Mouse (Mus musculus) limb, embryonic 10.5 days (tissue): Measurements from ENCODE around the gene Litaf. TPM values are rescaled to one million over a fixed set of nuclear protein-coding genes. Genes with fewer than 3 reads are reported as not detected.
"Not testable (repeated sequence)": the region's sequence is repeated elsewhere in the genome, so short reads cannot be mapped to it uniquely, and the experiment has no call there.

Experiments used
- DNase-seq: peaks from one replicate; pipeline ENCODE4 v3.0.0-alpha.2; 2017; ENCODE audit warnings: low spot score
- H3K27ac ChIP-seq: fragments of 300-500 bp; sonication (generic); 2 replicates; pipeline ENCODE4 v1.5.1; 2016; ENCODE audit warnings: mild to moderate bottlenecking
- H3K27me3 ChIP-seq: fragments of 300-500 bp; sonication (generic); 2 replicates; pipeline ENCODE4 v1.6.1; 2016; ENCODE audit warnings: low read depth, mild to moderate bottlenecking; ENCODE audit not compliant: poor library complexity, severe bottlenecking
- H3K36me3 ChIP-seq: fragments of 300-500 bp; sonication (generic); 2 replicates; pipeline ENCODE4 v1.6.1; 2016; ENCODE audit warnings: mild to moderate bottlenecking, moderate library complexity
- H3K4me1 ChIP-seq: fragments of 300-500 bp; sonication (generic); 2 replicates; pipeline ENCODE4 v1.6.1; 2016
- H3K4me3 ChIP-seq: fragments of 300-500 bp; sonication (generic); 2 replicates; pipeline ENCODE4 v1.5.1; 2016; ENCODE audit warnings: mild to moderate bottlenecking, moderate library complexity
- H3K9me3 ChIP-seq: fragments of 300-500 bp; sonication (generic); replicated peaks from 2 replicates; pipeline ENCODE4 v1.6.1; 2016; ENCODE audit warnings: mild to moderate bottlenecking
- WGBS: fragments of 180-500 bp; shearing (Covaris S2); methylation state at CpG from one replicate; pipeline ENCODE4 v1.1.7; 2016; 5-methylcytosine and 5-hydroxymethylcytosine counted together
- polyA plus RNA-seq: library from polyadenylated mRNA; unstranded; fragments of >200 nt; fragmentation: Nextera tagmentation; extraction: Ambion mirVana; gene quantifications from 2 replicates; pipeline ENCODE4 v1.2.1, GENCODE M21; 2016

Gene Litaf
- polyA plus RNA-seq, 1 experiment from 2014 or later: 91.1 TPM

DNA sequence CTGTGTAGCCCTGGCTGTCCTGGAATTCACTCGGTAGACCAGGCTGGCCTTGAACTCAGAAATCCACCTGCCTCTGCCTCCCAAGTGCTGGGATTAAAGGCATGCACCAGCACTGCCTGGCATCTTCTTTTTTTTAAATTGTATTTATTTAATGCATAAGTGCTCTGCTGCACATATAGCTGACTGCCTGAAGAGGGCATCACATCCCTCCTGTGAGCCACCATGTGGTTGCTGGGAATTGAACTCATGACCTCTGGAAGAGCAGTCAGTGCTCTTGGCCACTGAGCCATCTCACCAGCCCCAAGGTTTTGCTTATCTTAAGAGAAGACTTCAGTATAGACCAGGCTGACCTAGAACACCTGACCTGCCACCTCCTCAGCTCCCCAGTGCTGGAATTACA, 96.0 kb downstream of the Litaf start:
- H3K4me1 ChIP-seq, DNase-seq, H3K9me3 ChIP-seq, H3K27ac ChIP-seq, H3K4me3 ChIP-seq, H3K27me3 ChIP-seq: not testable (repeated sequence)
- H3K36me3 ChIP-seq: peaks cover 20% of the 10 kb centered on the region
- WGBS: 95% methylated on average over 1 of the region's 1 CpGs

DNA sequence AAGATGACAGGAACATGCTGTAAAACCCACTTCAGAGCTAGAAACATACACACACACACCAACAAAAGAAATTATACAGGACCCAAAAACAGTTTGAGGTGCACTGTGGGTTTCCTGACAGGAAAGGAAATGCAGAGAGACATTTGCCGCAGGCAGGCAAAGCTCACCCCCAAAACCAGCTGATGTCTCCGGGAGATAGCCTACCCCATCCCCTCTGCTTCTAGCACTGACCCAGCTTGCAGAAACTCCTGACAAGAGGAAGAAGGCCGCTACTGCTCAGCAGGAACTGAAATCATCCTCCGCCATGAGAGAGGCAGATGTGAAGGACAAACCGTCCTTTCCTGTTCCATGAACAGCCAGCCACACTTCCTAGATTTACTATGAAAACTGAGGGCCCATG, 96.6 kb downstream of the Litaf start:
- no peaks in the 10 kb centered on the region for H3K27me3 ChIP-seq
- peaks cover 24% of the 10 kb centered on the region for H3K36me3 ChIP-seq
- 85% methylated on average over 5 of the region's 5 CpGs for WGBS
- H3K4me3 ChIP-seq: no peak overlapping the region
- H3K9me3 ChIP-seq: no peaks in the 10 kb centered on the region
- no peak overlapping the region for H3K27ac ChIP-seq
- no peak for DNase-seq
- peaks cover 6% of the 10 kb centered on the region for H3K4me1 ChIP-seq

DNA sequence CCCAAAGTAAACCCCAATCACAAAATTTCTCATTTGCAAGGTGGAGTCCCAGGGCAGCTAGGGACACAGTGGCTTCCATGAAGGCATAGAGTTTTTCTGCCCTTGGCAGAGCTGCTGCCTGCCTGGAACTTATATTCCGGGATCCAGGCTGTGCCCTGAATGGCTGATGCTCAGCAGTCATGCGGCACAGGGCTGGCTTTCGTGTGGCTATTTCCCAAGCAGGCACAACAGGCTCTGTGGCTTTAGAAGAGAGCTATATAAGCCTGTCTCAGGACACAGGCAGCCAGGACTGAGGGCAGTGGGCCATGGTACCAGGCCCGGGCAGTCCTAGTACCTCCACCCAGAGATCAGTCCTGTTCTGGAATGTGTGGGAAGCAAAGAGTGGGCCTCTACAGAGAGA, 97.7 kb downstream of the Litaf start:
- Histone ChIP-seq H3K4me1 (no peaks in the 10 kb centered on the region), H3K4me3 (no peak overlapping the region), H3K36me3 (peaks cover 34% of the 10 kb centered on the region), H3K27me3 (no peaks in the 10 kb centered on the region), H3K27ac (no peak overlapping the region), H3K9me3 (no peaks in the 10 kb centered on the region)
- DNase-seq: no peak
- 87% methylated on average over 4 of the region's 4 CpGs for WGBS

- Histone ChIP-seq H3K27ac (no peak overlapping the region), H3K4me3 (no peak overlapping the region), H3K9me3 (no peaks in the 10 kb centered on the region), H3K36me3 (peaks cover 34% of the 10 kb centered on the region), H3K4me1 (no peaks in the 10 kb centered on the region), H3K27me3 (no peaks in the 10 kb centered on the region)
- no peak for DNase-seq
- 91% methylated on average over 7 of the region's 7 CpGs for WGBS
Observed at GRCm38 (mm10) chr16:10967756-10968155, 98.2 kb downstream of the Litaf start.

- H3K27ac ChIP-seq: no peak overlapping the region
- H3K9me3 ChIP-seq: no peaks in the 10 kb centered on the region
- H3K4me1 ChIP-seq: no peaks in the 10 kb centered on the region
- H3K4me3 ChIP-seq: no peak overlapping the region
- DNase-seq: no peak
- 89% methylated on average over 6 of the region's 6 CpGs for WGBS
- H3K36me3 ChIP-seq: peaks cover 41% of the 10 kb centered on the region
- no peaks in the 10 kb centered on the region for H3K27me3 ChIP-seq
Observed at GRCm38 (mm10) chr16:10967013-10967412, 98.9 kb downstream of the Litaf start.

DNA sequence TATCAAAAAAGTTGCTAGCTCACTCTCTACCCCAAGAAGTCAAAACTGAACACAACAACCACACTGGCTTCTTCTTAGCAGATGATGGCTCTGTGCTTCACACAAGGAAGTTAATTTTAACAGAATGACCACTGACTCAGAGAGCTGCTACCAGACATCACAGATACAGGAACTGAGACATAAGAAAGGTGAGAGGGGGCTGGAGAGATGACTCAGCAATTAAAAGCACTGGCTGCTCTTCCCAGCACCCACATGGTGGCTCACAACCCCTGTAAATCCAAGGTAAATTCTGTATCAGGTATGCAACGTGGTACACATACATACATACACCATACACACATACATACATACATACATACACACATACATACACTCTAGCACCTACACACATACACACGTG, 100.9 kb downstream of the Litaf start:
- no peak overlapping the region for H3K27ac ChIP-seq
- H3K4me3 ChIP-seq: no peak overlapping the region
- peaks cover 60% of the 10 kb centered on the region for H3K36me3 ChIP-seq
- no peaks in the 10 kb centered on the region for H3K27me3 ChIP-seq
- 88% methylated on average over 2 of the region's 2 CpGs for WGBS
- H3K9me3 ChIP-seq: no peaks in the 10 kb centered on the region
- no peaks in the 10 kb centered on the region for H3K4me1 ChIP-seq
- DNase-seq: no peak

DNA sequence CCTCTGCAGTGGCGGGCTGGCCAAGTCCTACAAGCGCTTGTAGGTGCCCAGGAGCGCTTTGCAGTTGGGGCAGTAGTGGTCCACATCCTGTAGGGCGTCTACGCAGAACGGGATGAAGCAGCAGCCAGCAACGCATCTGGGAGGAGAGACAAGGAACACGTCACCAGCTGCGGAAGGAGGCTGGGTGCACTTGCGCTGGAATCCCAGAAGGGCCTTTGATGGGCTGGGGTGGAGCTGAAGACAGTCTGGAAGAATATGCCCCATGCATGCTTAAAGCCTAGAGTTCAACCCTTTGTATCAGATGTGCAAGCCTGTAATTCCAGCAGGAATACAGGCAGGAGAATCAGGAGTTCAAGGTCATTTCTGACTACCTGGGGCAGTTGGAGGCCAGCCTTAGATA, 105.0 kb downstream of the Litaf start:
- no peak for DNase-seq
- peaks cover 83% of the 10 kb centered on the region for H3K36me3 ChIP-seq
- peak overlapping the region; percentile 17; the same call in 1 of the 2 replicates for H3K27ac ChIP-seq
- no peak overlapping the region for H3K4me3 ChIP-seq
- H3K4me1 ChIP-seq: peaks cover 14% of the 10 kb centered on the region; the same call in 1 of the 2 replicates
- H3K9me3 ChIP-seq: no peaks in the 10 kb centered on the region
- 95% methylated on average over 10 of the region's 10 CpGs for WGBS
- no peaks in the 10 kb centered on the region for H3K27me3 ChIP-seq

GRCm38 (mm10) chr16:10958763-10959440, 107.1 kb downstream of the Litaf start:
- Histone ChIP-seq H3K27ac (peak overlapping the region; percentile 37), H3K36me3 (peaks cover 72% of the 10 kb centered on the region)
- 80% methylated on average over 7 of the region's 7 CpGs for WGBS

DNA sequence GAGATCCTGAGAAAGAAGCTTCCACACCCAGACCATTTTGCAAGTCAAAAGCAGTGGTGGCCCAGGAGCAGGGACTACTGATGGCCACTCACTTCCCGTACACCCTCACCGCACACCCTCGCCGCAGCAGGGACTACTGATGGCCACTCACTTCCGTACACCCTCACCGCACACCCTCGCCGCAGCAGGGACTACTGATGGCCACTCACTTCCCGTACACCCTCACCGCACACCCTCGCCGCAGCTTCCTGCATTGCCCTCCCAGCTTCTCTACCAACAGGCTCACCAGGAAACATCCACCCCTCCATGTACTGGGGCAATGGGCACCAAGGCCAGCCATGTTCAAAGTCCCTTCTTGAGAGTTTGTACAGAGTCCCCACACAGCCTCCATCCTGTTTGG, 107.7 kb downstream of the Litaf start:
- H3K9me3 ChIP-seq, H3K4me3 ChIP-seq, H3K27me3 ChIP-seq, DNase-seq: not testable (repeated sequence)
- H3K36me3 ChIP-seq: peaks cover 67% of the 10 kb centered on the region
- H3K4me1 ChIP-seq: peaks cover 14% of the 10 kb centered on the region; the same call in 1 of the 2 replicates
- 96% methylated on average over 12 of the region's 12 CpGs for WGBS
- peak overlapping the region; percentile 37 for H3K27ac ChIP-seq

More at GRCm38 (mm10) chr16:10958763-10959440, 107.1 kb downstream of the Litaf start:
- Histone ChIP-seq H3K27me3 (no peaks in the 10 kb centered on the region), H3K4me3 (no peak overlapping the region), H3K9me3 (no peaks in the 10 kb centered on the region), H3K4me1 (peaks cover 14% of the 10 kb centered on the region; the same call in 1 of the 2 replicates)
- no peak for DNase-seq

GRCm38 (mm10) chr16:10957794-10958193, 108.2 kb downstream of the Litaf start:
- Histone ChIP-seq H3K36me3 (peaks cover 62% of the 10 kb centered on the region), H3K4me3 (no peak overlapping the region), H3K27ac (peak overlapping the region; percentile 37; the same call in 1 of the 2 replicates), H3K4me1 (peaks cover 14% of the 10 kb centered on the region; the same call in 1 of the 2 replicates), H3K9me3 (no peaks in the 10 kb centered on the region), H3K27me3 (no peaks in the 10 kb centered on the region)
- WGBS: 82% methylated on average over 3 of the region's 3 CpGs
- no peak for DNase-seq

- Histone ChIP-seq H3K4me1 (peaks cover 14% of the 10 kb centered on the region; the same call in 1 of the 2 replicates), H3K27ac (no peak overlapping the region), H3K27me3 (no peaks in the 10 kb centered on the region), H3K4me3 (no peak overlapping the region), H3K36me3 (peaks cover 55% of the 10 kb centered on the region), H3K9me3 (no peaks in the 10 kb centered on the region)
- no peak for DNase-seq
- 93% methylated on average over 8 of the region's 8 CpGs for WGBS
Observed at GRCm38 (mm10) chr16:10956938-10957685, 108.8 kb downstream of the Litaf start.

DNA sequence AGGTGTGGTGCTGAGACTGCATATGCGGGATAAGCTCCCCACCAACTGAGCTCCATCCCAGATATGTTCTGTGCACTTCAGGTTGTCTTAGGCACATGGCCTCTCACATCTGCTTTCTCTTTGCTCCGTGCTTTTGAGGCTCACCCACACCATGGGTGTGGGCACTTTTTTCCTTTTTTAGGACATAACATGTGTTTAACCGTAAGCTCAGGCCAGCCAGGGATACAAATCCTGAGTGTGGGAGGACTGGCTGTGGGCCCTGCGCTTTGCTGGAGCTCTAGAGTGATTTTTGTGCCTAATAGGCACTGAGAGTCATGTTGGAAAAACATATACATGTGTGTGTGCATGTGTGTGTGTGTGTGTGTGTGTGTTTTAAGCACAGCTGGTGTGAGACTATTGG, 110.9 kb downstream of the Litaf start:
- no peaks in the 10 kb centered on the region for H3K9me3 ChIP-seq
- 92% methylated on average over 4 of the region's 4 CpGs for WGBS

GRCm38 (mm10) chr16:10952881-10953280, 113.1 kb downstream of the Litaf start:
- Histone ChIP-seq H3K27me3 (no peaks in the 10 kb centered on the region), H3K9me3 (no peaks in the 10 kb centered on the region), H3K27ac (no peak overlapping the region), H3K36me3 (peaks cover 13% of the 10 kb centered on the region), H3K4me3 (no peak overlapping the region), H3K4me1 (peaks cover 3% of the 10 kb centered on the region; the same call in 1 of the 2 replicates)
- no peak for DNase-seq
- 89% methylated on average over 3 of the region's 3 CpGs for WGBS

More for the DNA sequence above, 110.9 kb downstream of the Litaf start:
- H3K4me1 ChIP-seq: peaks cover 17% of the 10 kb centered on the region; the same call in 1 of the 2 replicates
- DNase-seq: no peak
- no peak overlapping the region for H3K4me3 ChIP-seq
- no peaks in the 10 kb centered on the region for H3K27me3 ChIP-seq
- H3K27ac ChIP-seq: no peak overlapping the region
- H3K36me3 ChIP-seq: peaks cover 35% of the 10 kb centered on the region
